Mouse (Mus musculus) CH12F3 (cell line): ENCODE data around the gene Hemk1.

Source experiments
- in situ Hi-C: fragments of 300-500 bp; cut with MboI; formaldehyde crosslinking; loops from 2 replicates; pipeline ENCODE4 v1.14.3; 2020; ENCODE audit warnings: low sequenced_read_pairs

Hemk1 gene

GRCm38 (mm10) chr9:107297059-107297458 lies 41.1 kb downstream of the Hemk1 start:
- in situ Hi-C loops: loop anchor here (25.0 kb wide), 1 partner anchor 385 kb away; no protein-coding TSS in a partner anchor

- in situ Hi-C loops: loop anchor here (25.0 kb wide), 1 partner anchor 384 kb away; no protein-coding TSS in a partner anchor
These were observed 41.6 kb downstream of the Hemk1 start for GRCm38 (mm10) chr9:107296501-107296965.

GRCm38 (mm10) chr9:107296041-107296440 lies 42.1 kb downstream of the Hemk1 start:
- in situ Hi-C loops: loop anchor here (25.0 kb wide), 1 partner anchor 384 kb away; no protein-coding TSS in a partner anchor

- in situ Hi-C loops: loop anchor here (25.0 kb wide), 1 partner anchor 384 kb away; no protein-coding TSS in a partner anchor
These were observed 42.3 kb downstream of the Hemk1 start, which contains the start of gene Cish for GRCm38 (mm10) chr9:107296016-107296040. TSS of gene Cish (plus strand) at chr9:107296026.

- in situ Hi-C loops: loop anchor here (25.0 kb wide), 1 partner anchor 383 kb away; no protein-coding TSS in a partner anchor
These were observed 42.5 kb downstream of the Hemk1 start for GRCm38 (mm10) chr9:107295616-107296015.

- in situ Hi-C loops: loop anchor here (5.0 to 25.0 kb wide), 3 partner anchors 43 to 382 kb away; partner anchors contain the start of gene Hemk1
These were observed 43.9 kb downstream of the Hemk1 start for GRCm38 (mm10) chr9:107294249-107294648.

GRCm38 (mm10) chr9:107290897-107291296 lies 47.3 kb downstream of the Hemk1 start:
- in situ Hi-C loops: loop anchor here (5.0 to 25.0 kb wide), 3 partner anchors 44 to 379 kb away; partner anchors contain the start of gene Hemk1

GRCm38 (mm10) chr9:107289211-107290076 lies 48.7 kb downstream of the Hemk1 start, which contains the start of gene Mapkapk3:
TSS of gene Mapkapk3 (minus strand) at chr9:107289877.
- in situ Hi-C loops: loop anchor here (5.0 to 25.0 kb wide), 3 partner anchors 42 to 377 kb away; partner anchors contain the start of gene Hemk1

GRCm38 (mm10) chr9:107288711-107289110 lies 49.4 kb downstream of the Hemk1 start:
- in situ Hi-C loops: loop anchor here (25.0 kb wide), 1 partner anchor 376 kb away; no protein-coding TSS in a partner anchor

GRCm38 (mm10) chr9:107288105-107288650 lies 50.0 kb downstream of the Hemk1 start:
- in situ Hi-C loops: loop anchor here (25.0 kb wide), 1 partner anchor 376 kb away; no protein-coding TSS in a partner anchor

- in situ Hi-C loops: loop anchor here (25.0 kb wide), 1 partner anchor 375 kb away; no protein-coding TSS in a partner anchor
These were observed 50.9 kb downstream of the Hemk1 start for GRCm38 (mm10) chr9:107287294-107287693.

GRCm38 (mm10) chr9:107285009-107285408 lies 53.1 kb downstream of the Hemk1 start:
- in situ Hi-C loops: loop anchor here (25.0 kb wide), 1 partner anchor 373 kb away; no protein-coding TSS in a partner anchor

GRCm38 (mm10) chr9:107282951-107283350 lies 55.2 kb downstream of the Hemk1 start:
- in situ Hi-C loops: loop anchor here (25.0 kb wide), 1 partner anchor 371 kb away; no protein-coding TSS in a partner anchor

GRCm38 (mm10) chr9:107281241-107281987 lies 56.7 kb downstream of the Hemk1 start:
- in situ Hi-C loops: loop anchor here (25.0 kb wide), 1 partner anchor 369 kb away; no protein-coding TSS in a partner anchor

GRCm38 (mm10) chr9:107280322-107281027 lies 57.7 kb downstream of the Hemk1 start:
- in situ Hi-C loops: loop anchor here (25.0 kb wide), 1 partner anchor 368 kb away; no protein-coding TSS in a partner anchor

GRCm38 (mm10) chr9:107279378-107280321 lies 58.5 kb downstream of the Hemk1 start:
- in situ Hi-C loops: loop anchor here (25.0 kb wide), 1 partner anchor 367 kb away; no protein-coding TSS in a partner anchor

- in situ Hi-C loops: loop anchor here (25.0 kb wide), 1 partner anchor 366 kb away; no protein-coding TSS in a partner anchor
These were observed 59.4 kb downstream of the Hemk1 start for GRCm38 (mm10) chr9:107278527-107279377.

GRCm38 (mm10) chr9:107278126-107278525 lies 60.0 kb downstream of the Hemk1 start:
- in situ Hi-C loops: loop anchor here (25.0 kb wide), 1 partner anchor 366 kb away; no protein-coding TSS in a partner anchor
